Mouse (Mus musculus) embryonic fibroblast, embryonic 13.5 days (primary cell): ENCODE results near the gene Espl1.

Experiments used
- CTCF ChIP-seq: IDR thresholded peaks from 2 replicates; pipeline ENCODE4 v1.5.1; 2011; ENCODE audit warnings: mild to moderate bottlenecking, control low read depth, low read length, moderate library complexity, borderline replicate concordance; ENCODE audit not compliant: insufficient read depth
- POLR2A ChIP-seq: IDR thresholded peaks from 2 replicates; pipeline ENCODE4 v1.6.1; 2011; ENCODE audit warnings: low read depth, mild to moderate bottlenecking, control low read depth, low read length, moderate library complexity

GRCm38 (mm10) chr15:102366733-102367344, 70.8 kb downstream of the Espl1 start, which contains the start of gene Sp7:
- TF ChIP-seq POLR2A (no peak), CTCF (no peak)
